Mouse (Mus musculus): Measurements from ENCODE around the gene March4.

Gene March4

GRCm38 (mm10) chr1:72390420-72390819 is 146.3 kb downstream of the March4 start:
- DNase-seq (ENCODE audit: low spot score), result no peak

GRCm38 (mm10) chr1:72383651-72384050 is 153.1 kb downstream of the March4 start:
- peak; percentile 15 for DNase-seq (ENCODE audit: low spot score)

GRCm38 (mm10) chr1:72383056-72383455 is 153.7 kb downstream of the March4 start:
- DNase-seq (ENCODE audit: low spot score), result peak; percentile 43

GRCm38 (mm10) chr1:72380544-72380943 is 156.2 kb downstream of the March4 start:
- DNase-seq (ENCODE audit: low spot score), result no peak

- no peak for DNase-seq (ENCODE audit: low spot score)
Measured at GRCm38 (mm10) chr1:72379752-72380353, 156.9 kb downstream of the March4 start.

GRCm38 (mm10) chr1:72378151-72378550 is 158.6 kb downstream of the March4 start:
- no peak for DNase-seq (ENCODE audit: low spot score)

All from lung, postnatal 25 days (tissue).